Mouse (Mus musculus) intestine, postnatal 0 days (tissue): Measurements from ENCODE around the gene Oard1. TPM values are rescaled to one million over a fixed set of nuclear protein-coding genes. Genes with fewer than 3 reads are reported as not detected.

ENCODE experiments used
- ATAC-seq: fragments of 200-750 bp; cut with Nextera tagmentation; 2 replicates; pipeline ENCODE4 v1.8.0; 2017; ENCODE audit warnings: mild to moderate bottlenecking, moderate TSS enrichment, moderate library complexity
- H3K27ac ChIP-seq: fragments of 300-500 bp; sonication (generic); 2 replicates; pipeline ENCODE4 v1.5.1; 2014; ENCODE audit warnings: mild to moderate bottlenecking, low read depth, low read length, moderate library complexity
- H3K27me3 ChIP-seq: fragments of 300-500 bp; sonication (generic); replicated peaks from 2 replicates; pipeline ENCODE4 v1.6.1; 2014; ENCODE audit warnings: low read length, mixed read lengths; ENCODE audit not compliant: control insufficient read depth, insufficient read depth
- H3K36me3 ChIP-seq: fragments of 300-500 bp; sonication (generic); 2 replicates; pipeline ENCODE4 v1.6.1; 2014; ENCODE audit warnings: mild to moderate bottlenecking, moderate library complexity; ENCODE audit not compliant: control insufficient read depth, insufficient read depth
- H3K4me1 ChIP-seq: fragments of 300-500 bp; sonication (generic); replicated peaks from 2 replicates; pipeline ENCODE4 v1.6.1; 2014; ENCODE audit warnings: antibody characterized with exemption, low read length, mixed read lengths; ENCODE audit not compliant: control insufficient read depth, insufficient read depth
- H3K4me2 ChIP-seq: fragments of 300-500 bp; sonication (generic); replicated peaks from 2 replicates; pipeline ENCODE4 v1.6.1; 2014; ENCODE audit warnings: low read depth, mild to moderate bottlenecking, moderate library complexity
- H3K4me3 ChIP-seq: fragments of 300-500 bp; sonication (generic); 2 replicates; pipeline ENCODE4 v1.5.1; 2014; ENCODE audit warnings: low read depth, low read length
- H3K9ac ChIP-seq: fragments of 300-500 bp; sonication (generic); 2 replicates; pipeline ENCODE4 v1.6.1; 2014; ENCODE audit warnings: mild to moderate bottlenecking, low read depth, low read length
- H3K9me3 ChIP-seq: fragments of 300-500 bp; sonication (generic); 2 replicates; pipeline ENCODE4 v1.6.1; 2016; ENCODE audit warnings: mixed run types; ENCODE audit not compliant: control insufficient read depth
- CTCF ChIP-seq: sonication (generic); IDR thresholded peaks from 2 replicates; pipeline ENCODE4 v1.5.1; 2016; ENCODE audit warnings: low read depth, mild to moderate bottlenecking, control low read depth, antibody characterized with exemption, moderate library complexity
- WGBS: fragments of 180-500 bp; shearing (Covaris S2); extraction: QIAGEN DNeasy Blood & Tissue Kit; methylation state at CpG from one replicate; pipeline ENCODE4 v1.1.7; 2014; 5-methylcytosine and 5-hydroxymethylcytosine counted together
- polyA plus RNA-seq: library from polyadenylated mRNA; unstranded; fragments of >200 nt; fragmentation: Nextera tagmentation; extraction: Ambion mirVana; gene quantifications from 2 replicates; pipeline ENCODE4 v1.2.1, GENCODE M21; 2015

Oard1 gene
- polyA plus RNA-seq, 1 experiment from 2014 or later = 52.1 TPM

DNA sequence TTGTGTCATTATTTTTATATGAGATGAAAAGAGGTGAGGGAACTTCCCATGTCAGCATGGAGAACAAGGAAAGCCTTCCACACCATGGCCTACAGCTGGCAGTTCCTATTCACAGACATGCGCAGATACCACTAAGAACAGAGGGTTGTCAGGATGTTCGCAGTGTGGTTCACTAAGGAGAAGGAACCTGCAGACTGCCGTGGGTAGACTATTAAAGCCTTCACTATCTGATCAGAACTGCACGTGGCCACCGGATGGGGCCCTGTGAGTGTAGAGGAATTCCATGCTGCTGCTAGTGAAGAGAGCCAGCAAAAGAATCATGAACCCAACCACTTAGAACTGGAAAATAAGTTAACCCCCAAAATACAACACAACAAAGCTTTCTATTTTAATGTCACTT, 20.4 kb upstream of the Oard1 start:
- Histone ChIP-seq H3K36me3 (peaks cover 74% of the 10 kb centered on the region), H3K9me3 (no peaks in the 10 kb centered on the region), H3K27ac (no peak overlapping the region), H3K27me3 (no peaks in the 10 kb centered on the region), H3K4me1 (no peaks in the 10 kb centered on the region), H3K9ac (no peak overlapping the region), H3K4me2 (no peak overlapping the region), H3K4me3 (no peak overlapping the region)
- WGBS = 76% methylated on average over 5 of the region's 5 CpGs
- no peak for TF ChIP-seq CTCF
- ATAC-seq = no peak

DNA sequence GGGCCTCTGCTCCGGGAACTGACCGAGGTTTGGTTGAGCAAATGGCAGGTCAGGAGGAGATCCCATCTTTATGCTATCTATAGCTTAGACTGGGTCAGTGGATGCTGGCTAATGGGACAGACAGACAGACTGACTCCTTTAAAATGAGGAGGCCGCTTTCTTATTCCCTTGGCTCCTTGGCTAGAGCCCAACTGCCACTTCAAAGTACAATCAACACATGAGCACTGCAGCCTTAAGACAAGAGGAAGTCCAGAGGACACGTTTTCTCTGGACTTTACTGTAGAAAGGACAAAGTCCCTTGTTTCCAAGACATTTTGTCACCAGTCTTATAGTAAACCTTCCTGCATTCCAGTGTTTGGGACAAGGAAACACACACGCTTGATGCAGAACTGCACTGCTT, 18.4 kb upstream of the Oard1 start:
- peaks cover 90% of the 10 kb centered on the region for H3K36me3 ChIP-seq
- peak; percentile 82 for ATAC-seq
- peak overlapping the region; percentile 58 for H3K27ac ChIP-seq
- no peaks in the 10 kb centered on the region for H3K27me3 ChIP-seq
- WGBS = 52% methylated on average over 5 of the region's 5 CpGs
- no peak overlapping the region for H3K4me3 ChIP-seq
- TF ChIP-seq CTCF = no peak
- H3K4me2 ChIP-seq = no peak overlapping the region
- H3K9ac ChIP-seq = no peak overlapping the region
- no peaks in the 10 kb centered on the region for H3K4me1 ChIP-seq
- H3K9me3 ChIP-seq = no peaks in the 10 kb centered on the region

- Histone ChIP-seq H3K9me3 (no peaks in the 10 kb centered on the region), H3K4me1 (no peaks in the 10 kb centered on the region), H3K36me3 (peaks cover 83% of the 10 kb centered on the region), H3K4me2 (no peak overlapping the region), H3K9ac (no peak overlapping the region), H3K27me3 (no peaks in the 10 kb centered on the region), H3K4me3 (no peak overlapping the region), H3K27ac (peak overlapping the region; percentile 58; the same call in 1 of the 2 replicates)
- no peak for ATAC-seq
- 88% methylated on average over 3 of the region's 3 CpGs for WGBS
- no peak for TF ChIP-seq CTCF
Observed at GRCm38 (mm10) chr17:48392616-48393015, 17.2 kb upstream of the Oard1 start.

DNA sequence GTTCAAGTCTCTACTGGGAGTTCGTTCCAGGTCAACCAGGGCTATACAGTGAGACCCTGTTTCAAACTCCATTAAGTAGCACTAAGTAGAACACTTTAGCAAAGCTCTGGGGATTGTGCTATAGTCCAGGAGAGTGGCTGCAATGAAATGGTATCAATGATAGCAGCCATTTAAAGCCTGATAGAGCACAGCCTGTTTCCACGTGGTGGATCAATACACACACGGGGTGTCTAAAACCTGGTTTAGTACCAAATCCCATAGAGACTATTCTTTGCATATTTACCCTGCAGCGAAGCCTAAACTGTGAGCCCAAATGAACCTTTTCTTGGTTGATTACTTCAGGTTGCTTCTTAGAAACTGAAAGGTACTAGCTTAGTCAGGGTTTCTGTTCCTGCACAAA, 8.1 kb upstream of the Oard1 start:
- Histone ChIP-seq H3K4me3 (no peak overlapping the region), H3K9me3 (no peaks in the 10 kb centered on the region), H3K4me1 (no peaks in the 10 kb centered on the region), H3K9ac (no peak overlapping the region), H3K4me2 (no peak overlapping the region), H3K27ac (no peak overlapping the region), H3K36me3 (peaks cover 26% of the 10 kb centered on the region), H3K27me3 (no peaks in the 10 kb centered on the region)
- 73% methylated on average over 4 of the region's 4 CpGs for WGBS
- ATAC-seq = no peak
- no peak for TF ChIP-seq CTCF

DNA sequence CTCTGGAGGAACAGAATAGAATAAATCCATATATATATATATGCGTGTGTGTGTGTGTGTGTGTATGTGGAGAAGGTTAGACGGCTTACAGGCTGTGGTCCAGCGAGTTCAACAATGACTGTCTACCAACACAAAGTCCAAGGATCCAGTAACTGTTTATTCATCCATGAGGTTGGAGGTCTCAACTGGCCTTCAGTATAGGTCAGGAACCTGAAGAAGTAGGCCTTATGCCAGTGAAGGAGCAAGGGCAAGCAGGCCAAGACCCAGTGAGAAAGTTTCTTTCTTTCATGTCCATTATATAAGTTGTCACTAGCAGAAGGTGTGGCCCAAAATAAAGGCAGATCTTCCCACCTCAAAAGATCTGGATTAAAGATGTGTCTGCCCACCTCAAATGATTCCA, 7.1 kb upstream of the Oard1 start:
- Histone ChIP-seq H3K27me3 (no peaks in the 10 kb centered on the region), H3K4me2 (no peak overlapping the region), H3K9me3 (no peaks in the 10 kb centered on the region), H3K4me3 (no peak overlapping the region), H3K4me1 (0 out of 2 replicates have a peak, but pooled peaks cover 7% of the 10 kb centered on the region), H3K27ac (no peak overlapping the region), H3K9ac (no peak overlapping the region), H3K36me3 (peaks cover 24% of the 10 kb centered on the region)
- TF ChIP-seq CTCF = no peak
- ATAC-seq = no peak
- WGBS = 82% methylated on average over 3 of the region's 3 CpGs

DNA sequence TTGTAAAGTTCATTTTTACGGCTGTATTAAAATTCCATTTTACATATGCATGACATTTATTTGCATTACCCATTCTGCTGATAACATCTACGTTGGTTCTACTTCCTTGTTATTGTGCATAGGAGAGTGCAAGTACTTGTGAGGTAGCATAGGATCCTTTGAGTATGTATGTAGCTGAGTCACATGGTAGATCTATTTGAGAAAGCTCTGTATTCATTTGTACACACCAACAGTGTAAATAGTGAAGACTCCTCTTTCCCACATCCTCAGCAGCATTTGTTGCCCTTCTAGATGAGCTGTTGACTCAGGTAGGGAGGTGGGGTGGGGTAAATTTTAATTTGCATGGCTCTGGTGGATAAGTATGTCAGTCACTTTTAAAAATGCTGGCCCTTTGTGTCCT, 6.0 kb upstream of the Oard1 start:
- H3K4me2 ChIP-seq = no peak overlapping the region
- peaks cover 14% of the 10 kb centered on the region for H3K36me3 ChIP-seq
- H3K4me3 ChIP-seq = no peak overlapping the region
- 66% methylated on average over 2 of the region's 2 CpGs for WGBS
- no peaks in the 10 kb centered on the region for H3K9me3 ChIP-seq
- H3K9ac ChIP-seq = no peak overlapping the region
- H3K4me1 ChIP-seq = peaks cover 12% of the 10 kb centered on the region; the same call in 1 of the 2 replicates
- TF ChIP-seq CTCF = no peak
- no peak overlapping the region for H3K27ac ChIP-seq
- no peaks in the 10 kb centered on the region for H3K27me3 ChIP-seq
- ATAC-seq = no peak

- WGBS = 79% methylated on average over 1 of the region's 1 CpGs
- Histone ChIP-seq H3K9ac (no peak overlapping the region), H3K4me3 (no peak overlapping the region), H3K4me1 (peaks cover 12% of the 10 kb centered on the region; the same call in 1 of the 2 replicates), H3K27ac (no peak overlapping the region), H3K4me2 (no peak overlapping the region), H3K9me3 (no peaks in the 10 kb centered on the region), H3K27me3 (no peaks in the 10 kb centered on the region), H3K36me3 (peaks cover 7% of the 10 kb centered on the region; the same call in 1 of the 2 replicates)
- no peak for TF ChIP-seq CTCF
- no peak for ATAC-seq
Observed at GRCm38 (mm10) chr17:48404706-48405105, 5.1 kb upstream of the Oard1 start.
